Mouse (Mus musculus): ENCODE results near the gene Mdp1. TPM values are rescaled to one million over a fixed set of nuclear protein-coding genes. Genes with fewer than 3 reads are reported as not detected.

Gene Mdp1
- polyA plus RNA-seq, 1 experiment: 33.2 TPM

DNA sequence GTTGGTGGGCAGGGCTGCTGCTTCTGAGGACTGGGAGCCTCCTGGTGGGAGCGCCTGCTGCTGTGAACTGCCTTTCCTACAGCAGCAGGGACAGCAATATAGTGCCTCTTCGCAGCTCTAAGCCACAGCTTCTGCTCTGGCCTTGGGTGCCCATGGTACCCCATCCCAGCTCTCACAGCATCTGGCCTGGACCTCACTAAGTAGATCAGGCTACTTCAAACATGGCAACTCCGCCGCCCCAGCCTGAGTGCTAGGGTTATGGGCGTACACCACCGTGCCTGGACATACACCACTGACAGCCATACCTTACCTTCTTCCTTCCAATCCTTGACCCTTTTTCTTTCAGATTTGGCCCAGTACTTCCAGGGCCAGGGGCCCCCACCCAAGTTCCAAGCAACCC, 52.0 kb downstream of the Mdp1 start:
- H3K9ac ChIP-seq (ENCODE audit: low read depth, poor library complexity, severe bottlenecking): no peak overlapping the region
- peaks cover 4% of the 10 kb centered on the region for H3K4me1 ChIP-seq (ENCODE audit: control insufficient read depth, insufficient read depth, low read length)
- TF ChIP-seq EP300 (IDR thresholded peaks at IDR 0.05; ENCODE audit: insufficient read depth, low read depth, low read length) (no peak), CTCF (IDR thresholded peaks at IDR 0.05; ENCODE audit: low read depth, low read length) (no peak), POLR2A (IDR thresholded peaks at IDR 0.05; ENCODE audit: insufficient read depth, low read length) (no peak)
- H3K27me3 ChIP-seq (ENCODE audit: control insufficient read depth, insufficient read depth, low read length, poor library complexity, severe bottlenecking): no peaks in the 10 kb centered on the region
- H3K27ac ChIP-seq (ENCODE audit: insufficient read depth, low read length): no peak overlapping the region
- no peak overlapping the region for H3K4me3 ChIP-seq (ENCODE audit: low read depth, low read length)
- no peaks in the 10 kb centered on the region for H3K9me3 ChIP-seq (replicated peaks; ENCODE audit: control insufficient read depth, insufficient read depth, low read length, poor library complexity, severe bottlenecking)
- H3K36me3 ChIP-seq (ENCODE audit: control insufficient read depth, insufficient read depth, low read length, poor library complexity, severe bottlenecking): peaks cover 25% of the 10 kb centered on the region

Other genes with a start within 250 kb of the Mdp1 start
- 24.8 and 29.6 TPM in 2 replicates for gene Dhrs4, start 181.8 kb downstream of the Mdp1 start, polyA plus RNA-seq (2011; ENCODE audit: insufficient read depth, insufficient read length, low read depth, missing spikeins)
- 7.5 and 9.9 TPM in 2 replicates for gene Carmil3, start 169.9 kb downstream of the Mdp1 start, polyA plus RNA-seq (2011; ENCODE audit: insufficient read depth, insufficient read length, low read depth, missing spikeins)
- not detected in 2 replicates for gene Cpne6, start 150.1 kb downstream of the Mdp1 start, polyA plus RNA-seq (2011; ENCODE audit: insufficient read depth, insufficient read length, low read depth, missing spikeins)
- gene Nrl, start 135.5 kb downstream of the Mdp1 start, polyA plus RNA-seq (2011; ENCODE audit: insufficient read depth, insufficient read length, low read depth, missing spikeins): not detected in 2 replicates
- 18.0 and 21.2 TPM in 2 replicates for gene Pck2, start 120.2 kb downstream of the Mdp1 start, polyA plus RNA-seq (2011; ENCODE audit: insufficient read depth, insufficient read length, low read depth, missing spikeins)
- 25.6 and 34.7 TPM in 2 replicates for gene Dcaf11, start 100.5 kb downstream of the Mdp1 start, polyA plus RNA-seq (2011; ENCODE audit: insufficient read depth, insufficient read length, low read depth, missing spikeins)
- gene A730061H03Rik, start 100.1 kb downstream of the Mdp1 start, polyA plus RNA-seq (2011; ENCODE audit: insufficient read depth, insufficient read length, low read depth, missing spikeins): not detected in 2 replicates
- 1.5 TPM in 1 of 2 replicates, not detected in the other for gene Fitm1, start 84.9 kb downstream of the Mdp1 start, polyA plus RNA-seq (2011; ENCODE audit: insufficient read depth, insufficient read length, low read depth, missing spikeins)
- gene Psme1, start 82.4 kb downstream of the Mdp1 start, polyA plus RNA-seq (2011; ENCODE audit: insufficient read depth, insufficient read length, low read depth, missing spikeins): 188 and 199 TPM in 2 replicates
- 5.3 and 6.1 TPM in 2 replicates for gene Emc9, start 75.2 kb downstream of the Mdp1 start, polyA plus RNA-seq (2011; ENCODE audit: insufficient read depth, insufficient read length, low read depth, missing spikeins)
- 195 and 200 TPM in 2 replicates for gene Psme2, start 69.4 kb downstream of the Mdp1 start, polyA plus RNA-seq (2011; ENCODE audit: insufficient read depth, insufficient read length, low read depth, missing spikeins)
- gene Rnf31, start 68.8 kb downstream of the Mdp1 start, polyA plus RNA-seq (2011; ENCODE audit: insufficient read depth, insufficient read length, low read depth, missing spikeins): 31.6 and 39.1 TPM in 2 replicates
- 9.6 and 10.9 TPM in 2 replicates for gene Irf9, start 56.9 kb downstream of the Mdp1 start, polyA plus RNA-seq (2011; ENCODE audit: insufficient read depth, insufficient read length, low read depth, missing spikeins)
- gene Rec8, start 42.5 kb downstream of the Mdp1 start, polyA plus RNA-seq (2011; ENCODE audit: insufficient read depth, insufficient read length, low read depth, missing spikeins): 16.4 and 20.6 TPM in 2 replicates
- 69.4 and 88.5 TPM in 2 replicates for gene Ipo4, start 24.6 kb downstream of the Mdp1 start, polyA plus RNA-seq (2011; ENCODE audit: insufficient read depth, insufficient read length, low read depth, missing spikeins)
- gene Gm49378, start 22.6 kb downstream of the Mdp1 start, polyA plus RNA-seq (2011; ENCODE audit: insufficient read depth, insufficient read length, low read depth, missing spikeins): 9.8 and 14.1 TPM in 2 replicates
- 22.7 and 25.1 TPM in 2 replicates for gene Tm9sf1, start 16.7 kb downstream of the Mdp1 start, polyA plus RNA-seq (2011; ENCODE audit: insufficient read depth, insufficient read length, low read depth, missing spikeins)
- gene Tssk4, start 10.3 kb downstream of the Mdp1 start, polyA plus RNA-seq (2011; ENCODE audit: insufficient read depth, insufficient read length, low read depth, missing spikeins): not detected in 2 replicates
- gene Gmpr2, start 11.4 kb upstream of the Mdp1 start, polyA plus RNA-seq (2011; ENCODE audit: insufficient read depth, insufficient read length, low read depth, missing spikeins): 22.2 and 26.7 TPM in 2 replicates
- 229 and 241 TPM in 2 replicates for gene Nedd8, start 11.6 kb upstream of the Mdp1 start, polyA plus RNA-seq (2011; ENCODE audit: insufficient read depth, insufficient read length, low read depth, missing spikeins)
- 50.9 and 63.6 TPM in 2 replicates for gene Tinf2, start 21.3 kb upstream of the Mdp1 start, polyA plus RNA-seq (2011; ENCODE audit: insufficient read depth, insufficient read length, low read depth, missing spikeins)
- gene Tgm1, start 53.4 kb upstream of the Mdp1 start, polyA plus RNA-seq (2011; ENCODE audit: insufficient read depth, insufficient read length, low read depth, missing spikeins): 24.3 and 26.9 TPM in 2 replicates
- gene Rabggta, start 61.8 kb upstream of the Mdp1 start, polyA plus RNA-seq (2011; ENCODE audit: insufficient read depth, insufficient read length, low read depth, missing spikeins): 39.6 and 42.5 TPM in 2 replicates
- 34.7 and 38.9 TPM in 2 replicates for gene Dhrs1, start 85.2 kb upstream of the Mdp1 start, polyA plus RNA-seq (2011; ENCODE audit: insufficient read depth, insufficient read length, low read depth, missing spikeins)
- 56.2 and 59.8 TPM in 2 replicates for gene Nop9, start 85.2 kb upstream of the Mdp1 start, polyA plus RNA-seq (2011; ENCODE audit: insufficient read depth, insufficient read length, low read depth, missing spikeins)
- not detected in 2 replicates for gene Cideb, start 98.0 kb upstream of the Mdp1 start, polyA plus RNA-seq (2011; ENCODE audit: insufficient read depth, insufficient read length, low read depth, missing spikeins)
- gene Ltb4r2, start 100.9 kb upstream of the Mdp1 start, polyA plus RNA-seq (2011; ENCODE audit: insufficient read depth, insufficient read length, low read depth, missing spikeins): 5.3 and 6.8 TPM in 2 replicates
- gene Ltb4r1, start 105.5 kb upstream of the Mdp1 start, polyA plus RNA-seq (2011; ENCODE audit: insufficient read depth, insufficient read length, low read depth, missing spikeins): 2.6 and 3.0 TPM in 2 replicates
- 0.30 and 1.2 TPM in 2 replicates for gene Adcy4, start 123.6 kb upstream of the Mdp1 start, polyA plus RNA-seq (2011; ENCODE audit: insufficient read depth, insufficient read length, low read depth, missing spikeins)
- gene Ripk3, start 128.4 kb upstream of the Mdp1 start, polyA plus RNA-seq (2011; ENCODE audit: insufficient read depth, insufficient read length, low read depth, missing spikeins): 11.0 and 16.4 TPM in 2 replicates
- gene Nfatc4, start 162.6 kb upstream of the Mdp1 start, polyA plus RNA-seq (2011; ENCODE audit: insufficient read depth, insufficient read length, low read depth, missing spikeins): 57.0 and 57.7 TPM in 2 replicates
- 21.5 and 24.6 TPM in 2 replicates for gene Nynrin, start 193.5 kb upstream of the Mdp1 start, polyA plus RNA-seq (2011; ENCODE audit: insufficient read depth, insufficient read length, low read depth, missing spikeins)
- gene Cbln3, start 223.9 kb upstream of the Mdp1 start, polyA plus RNA-seq (2011; ENCODE audit: insufficient read depth, insufficient read length, low read depth, missing spikeins): 0.21 and 0.27 TPM in 2 replicates
- gene Khnyn, start 224.4 kb upstream of the Mdp1 start, polyA plus RNA-seq (2011; ENCODE audit: insufficient read depth, insufficient read length, low read depth, missing spikeins): 29.8 and 30.9 TPM in 2 replicates
- 7.9 and 13.2 TPM in 2 replicates for gene Sdr39u1, start 239.8 kb upstream of the Mdp1 start, polyA plus RNA-seq (2011; ENCODE audit: insufficient read depth, insufficient read length, low read depth, missing spikeins)